Mouse (Mus musculus): ENCODE measurements around the gene Lamb3. TPM values are rescaled to one million over a fixed set of nuclear protein-coding genes. Genes with fewer than 3 reads are reported as not detected.

Gene Lamb3
- polyA plus RNA-seq, 1 experiment from 2014 or later = 0.49 TPM

- Histone ChIP-seq H3K27ac (ENCODE audit: low read depth, low read length) (no peak overlapping the region), H3K27me3 (ENCODE audit: control insufficient read depth, insufficient read depth, low read length) (no peaks in the 10 kb centered on the region), H3K9ac (ENCODE audit: low read depth, low read length) (no peak overlapping the region), H3K4me2 (replicated peaks; ENCODE audit: low read depth, low read length) (no peak overlapping the region), H3K36me3 (ENCODE audit: control insufficient read depth, insufficient read depth, low read length) (no peaks in the 10 kb centered on the region), H3K4me3 (ENCODE audit: low read length) (no peak overlapping the region), H3K9me3 (ENCODE audit: control insufficient read depth, low read length) (no peaks in the 10 kb centered on the region), H3K4me1 (ENCODE audit: control insufficient read depth, insufficient read depth, low read length) (peaks cover 12% of the 10 kb centered on the region; the same call in 1 of the 2 replicates)
- 86% methylated on average over 3 of the region's 3 CpGs for WGBS
- no peak for ATAC-seq (ENCODE audit: low FRiP score, low TSS enrichment)
These were observed 184.8 kb downstream of the Lamb3 start for GRCm38 (mm10) chr1:193392266-193392665.

Other genes starting within 250 kb of the Lamb3 start
- 2.6 and 3.2 TPM in 2 replicates for gene Syt14, start 171.9 kb upstream of the Lamb3 start, polyA plus RNA-seq (2014; fragmentation: Nextera tagmentation; extraction: Ambion mirVana)
- gene Diexf, start 77.4 kb upstream of the Lamb3 start, polyA plus RNA-seq (2014; fragmentation: Nextera tagmentation; extraction: Ambion mirVana) = 9.0 and 11.0 TPM in 2 replicates
- 7.4 and 16.1 TPM in 2 replicates for gene Irf6, start 54.6 kb upstream of the Lamb3 start, polyA plus RNA-seq (2014; fragmentation: Nextera tagmentation; extraction: Ambion mirVana)
- 13.1 and 16.0 TPM in 2 replicates for gene A130010J15Rik, start 39.7 kb upstream of the Lamb3 start, polyA plus RNA-seq (2014; fragmentation: Nextera tagmentation; extraction: Ambion mirVana)
- 0.50 and 1.6 TPM in 2 replicates for gene Traf3ip3, start 6.0 kb upstream of the Lamb3 start, polyA plus RNA-seq (2014; fragmentation: Nextera tagmentation; extraction: Ambion mirVana)
- gene Hsd11b1, start 56.4 kb downstream of the Lamb3 start, polyA plus RNA-seq (2014; fragmentation: Nextera tagmentation; extraction: Ambion mirVana) = 0.46 and 1.6 TPM in 2 replicates
- 17.9 and 26.5 TPM in 2 replicates for gene G0s2, start 65.5 kb downstream of the Lamb3 start, polyA plus RNA-seq (2014; fragmentation: Nextera tagmentation; extraction: Ambion mirVana)
- 10.2 and 13.4 TPM in 2 replicates for gene Camk1g, start 162.6 kb downstream of the Lamb3 start, polyA plus RNA-seq (2014; fragmentation: Nextera tagmentation; extraction: Ambion mirVana)

All from kidney, embryonic 14.5 days (tissue).